In the genomic region with DNA sequence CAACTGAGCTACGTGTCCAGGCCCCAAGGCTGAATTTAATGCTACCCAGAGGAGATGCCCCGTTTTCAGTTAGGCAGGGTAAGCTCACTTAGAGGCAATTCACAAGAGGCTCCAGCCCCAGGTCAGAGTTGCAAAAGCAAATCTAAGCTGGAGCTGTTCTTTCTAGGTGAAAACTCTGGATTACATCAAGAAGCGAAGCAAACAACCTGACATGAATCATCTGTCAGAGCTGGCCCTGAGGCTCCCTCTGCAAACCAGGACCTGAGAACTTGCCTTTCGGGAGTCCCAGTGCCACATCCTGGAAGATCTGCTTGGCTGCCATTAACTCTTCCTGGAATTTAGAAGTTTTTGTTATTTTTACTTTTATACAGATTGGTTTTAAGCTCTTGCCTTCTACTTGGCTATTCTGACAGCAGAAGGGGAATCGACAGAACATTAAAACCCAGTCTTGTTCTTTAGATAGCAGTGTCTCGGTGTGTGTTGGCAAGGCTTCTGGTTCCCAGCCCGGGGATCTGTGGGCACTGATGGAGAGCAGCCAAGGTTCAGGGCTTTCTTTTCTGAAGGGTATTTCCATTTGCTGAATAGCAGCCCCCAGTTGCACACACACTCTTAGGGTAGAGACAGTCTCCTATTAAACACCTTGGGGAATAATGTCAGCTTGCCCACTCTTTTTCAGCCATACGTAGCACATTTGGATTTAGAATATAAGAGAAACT, we compare ENCODE assay signal across 12 mouse cellular contexts. TPM values are rescaled to one million over a fixed set of nuclear protein-coding genes. Genes with fewer than 3 reads are reported as not detected.
A peak's percentile ranks its signal among the peaks of the same experiment; 100 is the strongest.
DNase-seq lines count a peak whose midpoint lies in the region; ATAC-seq and TF ChIP-seq lines count a peak whose summit lies in the region.
"Had no signal": no experiment of that assay in that cellular context is flagged by ENCODE, and none has a peak within 500 bp of the region (broad histone marks: within the 10 kb centered on the region; RNA-seq: fewer than 3 reads in every experiment).

No protein-coding gene starts in this region.

- H3K27me3 ChIP-seq in heart, embryonic 12.5 days (replicated peaks), result no peaks in the 10 kb centered on the region
- H3K27me3 ChIP-seq in heart, embryonic 10.5 days (ENCODE audit: insufficient read depth, poor library complexity, severe bottlenecking), result no peaks in the 10 kb centered on the region
- no peaks in the 10 kb centered on the region for H3K27me3 ChIP-seq in midbrain, embryonic 12.5 days
- no peaks in the 10 kb centered on the region for H3K27me3 ChIP-seq in midbrain, embryonic 10.5 days (ENCODE audit: low read depth, poor library complexity, severe bottlenecking)
- H3K27me3 ChIP-seq in midbrain, postnatal 0 days (ENCODE audit: insufficient read depth, low read length), result no peaks in the 10 kb centered on the region
- H3K27me3 ChIP-seq: CH12.LX had no signal

- 68% methylated on average over 8 of the region's 8 CpGs for WGBS in heart, embryonic 12.5 days
- 82% methylated on average over 8 of the region's 8 CpGs for WGBS in heart, embryonic 10.5 days
- WGBS in midbrain, embryonic 12.5 days, result 85% methylated on average over 8 of the region's 8 CpGs
- WGBS in midbrain, embryonic 10.5 days, result 91% methylated on average over 8 of the region's 8 CpGs
- 64% methylated on average over 8 of the region's 8 CpGs for WGBS in midbrain, postnatal 0 days

- no peak for ATAC-seq in heart, embryonic 12.5 days (ENCODE audit: insufficient number of reproducible peaks, low FRiP score)
- no peak for ATAC-seq in midbrain, embryonic 12.5 days (ENCODE audit: low FRiP score, low read depth)
- ATAC-seq in midbrain, postnatal 0 days (ENCODE audit: low FRiP score), result no peak
- ATAC-seq: inflammation-experienced regulatory T-cells, adult 6 months had no signal

- no peak for TF ChIP-seq CTCF in midbrain, postnatal 0 days (IDR thresholded peaks at IDR 0.05)

- H3K4me3 ChIP-seq in heart, embryonic 12.5 days, result no peak overlapping the region
- H3K4me3 ChIP-seq in heart, embryonic 10.5 days, result no peak overlapping the region
- H3K4me3 ChIP-seq in midbrain, embryonic 12.5 days, result no peak overlapping the region
- no peak overlapping the region for H3K4me3 ChIP-seq in midbrain, embryonic 10.5 days
- H3K4me3 ChIP-seq in midbrain, postnatal 0 days (ENCODE audit: low read depth, low read length), result no peak overlapping the region

- DNase-seq in heart, embryonic 10.5 days (ENCODE audit: low spot score), result no peak
- no peak for DNase-seq in midbrain, embryonic 10.5 days (ENCODE audit: low spot score)
- peak; percentile 83 to 90 for DNase-seq in cerebellum, postnatal 10 days
- peak; percentile 72 for DNase-seq in midbrain, postnatal 0 days (ENCODE audit: low spot score)
- DNase-seq in spleen, adult 18-20 months, result no peak
- no peak for DNase-seq in gastrocnemius, postnatal 10 days
- DNase-seq: lung, adult 2 months; retina, postnatal 1 day had no signal

- peaks cover 84% of the 10 kb centered on the region for H3K36me3 ChIP-seq in heart, embryonic 12.5 days
- peaks cover 96% of the 10 kb centered on the region for H3K36me3 ChIP-seq in heart, embryonic 10.5 days
- H3K36me3 ChIP-seq in midbrain, embryonic 12.5 days, result peaks cover 98% of the 10 kb centered on the region
- peaks cover 100% of the 10 kb centered on the region for H3K36me3 ChIP-seq in midbrain, embryonic 10.5 days
- H3K36me3 ChIP-seq in midbrain, postnatal 0 days (ENCODE audit: insufficient read depth, low read length), result peaks cover 71% of the 10 kb centered on the region

- peak overlapping the region; percentile 7; the same call in 1 of the 2 replicates for H3K27ac ChIP-seq in heart, embryonic 12.5 days (ENCODE audit: poor library complexity, severe bottlenecking)
- H3K27ac ChIP-seq in heart, embryonic 10.5 days, result no peak overlapping the region
- 0 out of 2 replicates have a peak overlapping the region, but pooled peaks have one; percentile 20 for H3K27ac ChIP-seq in midbrain, embryonic 12.5 days (replicated peaks)
- H3K27ac ChIP-seq in midbrain, embryonic 10.5 days (replicated peaks), result no peak overlapping the region
- H3K27ac ChIP-seq in midbrain, postnatal 0 days (ENCODE audit: low read depth, low read length), result peak overlapping the region; percentile 34; the same call in 1 of the 2 replicates

- H3K4me1 ChIP-seq in heart, embryonic 12.5 days (replicated peaks), result no peaks in the 10 kb centered on the region
- no peaks in the 10 kb centered on the region for H3K4me1 ChIP-seq in heart, embryonic 10.5 days
- H3K4me1 ChIP-seq in midbrain, embryonic 12.5 days, result no peaks in the 10 kb centered on the region
- no peaks in the 10 kb centered on the region for H3K4me1 ChIP-seq in midbrain, embryonic 10.5 days
- no peaks in the 10 kb centered on the region for H3K4me1 ChIP-seq in midbrain, postnatal 0 days (ENCODE audit: insufficient read depth, low read length)

- H3K4me2 ChIP-seq in heart, embryonic 12.5 days, result no peak overlapping the region
- no peak overlapping the region for H3K4me2 ChIP-seq in midbrain, embryonic 12.5 days (replicated peaks)
- H3K4me2 ChIP-seq in midbrain, postnatal 0 days (ENCODE audit: low read depth, low read length, poor library complexity, severe bottlenecking), result no peak overlapping the region

- H3K9me3 ChIP-seq in heart, embryonic 12.5 days (replicated peaks), result no peaks in the 10 kb centered on the region; the same call in 1 of the 2 replicates
- H3K9me3 ChIP-seq in heart, embryonic 10.5 days, result no peaks in the 10 kb centered on the region
- H3K9me3 ChIP-seq in midbrain, embryonic 12.5 days, result no peaks in the 10 kb centered on the region
- 0 out of 2 replicates have a peak, but pooled peaks cover 5% of the 10 kb centered on the region for H3K9me3 ChIP-seq in midbrain, embryonic 10.5 days (replicated peaks)
- no peaks in the 10 kb centered on the region for H3K9me3 ChIP-seq in midbrain, postnatal 0 days (ENCODE audit: low read length)

- no peak overlapping the region for H3K9ac ChIP-seq in heart, embryonic 12.5 days
- no peak overlapping the region for H3K9ac ChIP-seq in midbrain, embryonic 12.5 days (replicated peaks)
- H3K9ac ChIP-seq in midbrain, postnatal 0 days (replicated peaks; ENCODE audit: low read length, poor library complexity, severe bottlenecking), result no peak overlapping the region

RNA-seq across cellular contexts. Expression of a gene that starts 14.4 kb away (rescaled TPM):
- 1.1 and 1.5 TPM in 2 replicates for polyA plus RNA-seq in heart, embryonic 12.5 days (2016; fragmentation: Nextera tagmentation; extraction: Ambion mirVana)
- 0.90 and 1.6 TPM in 2 replicates for polyA plus RNA-seq in heart, embryonic 10.5 days (2016; fragmentation: Nextera tagmentation; extraction: Ambion mirVana)
- 2.7 and 3.5 TPM in 2 replicates for polyA plus RNA-seq in midbrain, embryonic 12.5 days (2016; fragmentation: Nextera tagmentation; extraction: Ambion mirVana)
- 3.9 and 6.2 TPM in 2 replicates for polyA plus RNA-seq in midbrain, embryonic 10.5 days (2016; fragmentation: Nextera tagmentation; extraction: Ambion mirVana)
- 3.5 and 5.1 TPM in 2 replicates for total RNA-seq in midbrain, postnatal 0 days (2014; rRNA removed)
- 4.8 and 5.9 TPM in 2 replicates for polyA plus RNA-seq in midbrain, postnatal 0 days (2015; fragmentation: Nextera tagmentation; extraction: Ambion mirVana)
- total RNA-seq in gastrocnemius, postnatal 10 days (2021), result under 1 TPM; 0.59 to 0.63 TPM

RNA-seq across cellular contexts. Expression of a gene that starts 14.9 kb away (rescaled TPM):
- 63.5 and 65.6 TPM in 2 replicates for polyA plus RNA-seq in heart, embryonic 12.5 days (2016; fragmentation: Nextera tagmentation; extraction: Ambion mirVana)
- 61.8 and 88.1 TPM in 2 replicates for polyA plus RNA-seq in heart, embryonic 10.5 days (2016; fragmentation: Nextera tagmentation; extraction: Ambion mirVana)
- polyA plus RNA-seq in midbrain, embryonic 12.5 days (2016; fragmentation: Nextera tagmentation; extraction: Ambion mirVana), result 110 and 115 TPM in 2 replicates
- 129 and 141 TPM in 2 replicates for polyA plus RNA-seq in midbrain, embryonic 10.5 days (2016; fragmentation: Nextera tagmentation; extraction: Ambion mirVana)
- 31.6 and 37.5 TPM in 2 replicates for total RNA-seq in midbrain, postnatal 0 days (2014; rRNA removed)
- 67.5 and 73.2 TPM in 2 replicates for polyA plus RNA-seq in midbrain, postnatal 0 days (2015; fragmentation: Nextera tagmentation; extraction: Ambion mirVana)
- total RNA-seq in gastrocnemius, postnatal 10 days (2021), result 10 to 100 TPM; 25.3 to 27.2 TPM

Comparison
In these comparisons a context has a peak if more than half of its experiments do, and no peak if none do; other contexts are left out.
1. H3K27ac ChIP-seq: peak in heart, embryonic 12.5 days (single experiment), midbrain, embryonic 12.5 days (single experiment) and midbrain, postnatal 0 days (single experiment); none in heart, embryonic 10.5 days (single experiment) and midbrain, embryonic 10.5 days (single experiment).
2. DNase-seq: peak in cerebellum, postnatal 10 days (2 of 2) and midbrain, postnatal 0 days (single experiment); none in heart, embryonic 10.5 days (single experiment), midbrain, embryonic 10.5 days (single experiment), spleen, adult 18-20 months (0 of 2) and gastrocnemius, postnatal 10 days (single experiment).